Mouse (Mus musculus) mature B cell (primary cell): Measurements from ENCODE around the gene Nrg3.
"Not testable (repeated sequence)": the region's sequence is repeated elsewhere in the genome, so short reads cannot be mapped to it uniquely, and the experiment has no call there.

Experiments
- in situ Hi-C: fragments of 300-500 bp; cut with MboI; formaldehyde crosslinking; loops from 2 replicates; pipeline ENCODE4 v1.14.3; 2019

The Nrg3 gene

DNA sequence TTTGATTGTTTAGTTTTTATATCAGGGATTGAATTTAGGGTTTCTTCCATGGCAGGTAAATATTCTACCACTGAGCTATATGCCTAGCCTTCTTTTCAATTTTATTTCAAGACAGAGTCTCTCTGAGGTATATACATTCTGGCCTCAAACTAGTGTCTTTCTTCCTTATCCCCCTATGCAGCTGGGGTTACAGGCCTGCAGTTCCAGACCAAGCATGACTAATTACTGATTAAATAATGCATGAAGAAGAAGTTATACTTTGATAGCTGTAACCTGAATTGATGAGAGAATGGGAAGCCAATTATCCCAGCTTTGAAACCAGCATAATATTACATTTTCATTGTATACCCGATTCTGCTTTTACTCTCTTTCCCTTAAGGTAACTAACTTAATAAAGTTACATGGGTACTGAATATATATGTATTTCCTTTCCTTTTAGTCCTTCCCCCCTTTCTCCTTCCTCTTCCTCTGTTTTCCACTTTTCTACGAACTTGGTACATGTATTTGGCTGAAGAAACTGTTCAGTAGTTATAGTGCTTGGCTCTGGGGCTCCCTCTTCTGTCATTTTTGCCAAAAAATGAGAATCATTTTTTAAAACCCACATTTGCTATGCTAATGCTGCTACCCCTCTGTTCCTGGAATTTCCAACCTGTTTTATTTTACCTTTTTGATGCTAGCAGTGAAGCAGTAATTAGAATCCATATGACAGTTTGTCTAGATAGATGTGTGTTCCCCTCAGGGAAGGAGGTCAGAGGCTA, 843.8 kb downstream of the Nrg3 start:
- in situ Hi-C loops, result no loop called here

DNA sequence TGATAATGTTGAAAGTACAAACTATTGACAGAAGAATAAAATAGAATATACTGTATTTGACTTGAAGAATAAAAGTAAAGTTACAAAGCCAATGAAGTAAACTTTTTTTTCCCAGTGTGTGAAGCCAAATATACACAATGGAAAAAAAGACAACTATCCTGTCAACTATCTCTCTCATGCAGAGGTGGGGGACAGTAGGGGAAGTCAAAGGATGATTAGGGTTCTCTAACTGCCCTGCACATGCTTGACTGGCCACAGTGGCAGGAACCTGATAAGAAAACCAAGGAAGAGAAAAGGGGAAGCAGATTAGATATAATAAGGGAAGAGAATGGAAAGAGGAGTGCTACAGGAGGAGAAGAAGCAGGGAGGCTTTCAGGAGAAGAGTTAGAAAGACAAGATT, 855.9 kb downstream of the Nrg3 start:
- in situ Hi-C loops, result no loop called here

DNA sequence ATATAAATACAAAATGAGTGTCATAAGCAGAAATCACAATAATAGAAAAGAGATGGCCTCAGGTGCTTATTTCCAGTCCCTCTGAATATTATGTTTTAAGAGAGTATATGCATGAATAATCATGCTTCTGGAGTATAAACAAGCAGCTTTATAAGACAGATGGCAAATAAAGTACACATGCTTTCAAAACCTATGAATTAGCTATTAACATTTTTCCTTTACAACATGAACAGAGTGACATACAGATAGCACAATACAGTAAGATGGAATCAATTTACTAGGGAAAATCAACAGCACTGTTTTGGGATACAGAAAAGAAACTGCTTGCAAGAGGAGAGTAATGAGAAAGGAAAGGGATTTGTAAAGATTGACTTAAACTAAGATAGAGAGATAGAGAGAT, 875.2 kb downstream of the Nrg3 start:
- in situ Hi-C loops, result no loop called here

DNA sequence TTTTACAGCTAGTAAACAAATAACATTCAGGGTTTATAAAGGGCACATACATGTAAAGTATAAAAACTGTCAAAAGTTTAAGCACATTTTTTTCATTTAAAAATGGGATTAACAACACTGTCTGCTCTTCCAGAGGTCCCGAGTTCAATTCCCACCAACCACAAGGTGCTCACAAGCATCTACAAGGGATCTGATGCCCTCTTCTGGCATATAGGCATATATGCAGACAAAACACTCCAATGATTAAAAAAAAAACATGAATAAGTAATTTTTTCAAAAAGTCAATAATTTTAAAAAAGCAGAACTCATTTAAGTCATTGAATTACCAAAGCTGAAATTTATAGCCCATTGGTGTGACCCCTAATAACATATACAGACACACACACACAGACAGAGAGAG, 878.6 kb downstream of the Nrg3 start:
- in situ Hi-C loops, result no loop called here

DNA sequence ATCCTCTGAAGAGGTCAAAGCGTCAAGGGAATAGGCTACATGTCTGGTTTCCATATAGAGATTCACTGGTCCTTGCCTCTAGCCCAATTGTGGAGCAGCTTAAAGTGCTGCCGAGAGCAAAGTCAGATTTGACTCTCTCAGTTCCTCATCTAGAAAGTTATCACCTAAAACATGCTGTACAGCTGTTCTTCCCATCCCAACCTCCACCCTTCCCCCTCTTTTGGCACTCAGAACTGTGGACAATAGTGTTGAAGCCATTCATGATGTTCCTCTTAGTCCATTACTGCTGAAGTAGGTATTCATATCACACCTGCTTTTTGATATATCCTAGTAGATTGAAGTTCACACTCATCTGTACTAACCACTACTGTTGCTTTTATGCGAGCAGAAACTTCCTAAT, 896.1 kb downstream of the Nrg3 start:
- in situ Hi-C loops, result no loop called here

DNA sequence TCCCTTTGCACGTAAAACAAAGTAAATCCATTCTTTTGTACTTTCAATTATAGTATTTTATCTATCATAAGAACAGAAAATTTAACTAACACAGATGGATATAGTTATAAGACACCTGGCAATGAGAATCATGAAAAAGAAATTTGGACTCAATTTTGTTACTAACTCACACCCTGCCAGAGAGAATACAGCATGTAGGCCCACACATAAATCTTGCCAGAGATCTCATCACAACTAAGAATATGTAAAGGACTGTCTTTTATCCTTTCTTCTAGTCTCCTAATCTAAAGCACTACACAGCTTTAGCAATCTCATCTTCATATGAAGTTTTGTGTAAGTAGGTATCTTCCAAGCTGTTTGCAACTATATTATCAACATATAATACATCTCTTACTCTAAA, 904.7 kb downstream of the Nrg3 start:
- in situ Hi-C loops, result no loop called here

DNA sequence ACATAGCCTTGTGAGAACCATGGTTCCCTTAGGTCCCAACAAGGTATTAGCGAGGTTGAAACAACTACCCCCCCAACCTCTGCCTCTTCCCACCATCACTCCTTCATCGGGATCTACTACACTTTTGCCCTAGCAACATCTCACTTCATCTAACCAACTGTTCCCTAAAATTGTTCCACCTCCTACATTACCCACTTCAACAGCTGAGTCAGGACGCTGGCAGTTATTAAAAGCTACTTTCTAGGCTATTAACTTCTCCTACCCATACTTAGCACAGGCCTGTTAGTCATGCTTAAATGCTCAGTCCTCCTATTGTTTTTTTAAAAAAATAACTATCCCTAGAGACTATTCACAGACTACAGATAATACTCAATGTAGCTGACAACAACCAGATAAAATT, 906.7 kb downstream of the Nrg3 start:
- in situ Hi-C loops, result no loop called here

DNA sequence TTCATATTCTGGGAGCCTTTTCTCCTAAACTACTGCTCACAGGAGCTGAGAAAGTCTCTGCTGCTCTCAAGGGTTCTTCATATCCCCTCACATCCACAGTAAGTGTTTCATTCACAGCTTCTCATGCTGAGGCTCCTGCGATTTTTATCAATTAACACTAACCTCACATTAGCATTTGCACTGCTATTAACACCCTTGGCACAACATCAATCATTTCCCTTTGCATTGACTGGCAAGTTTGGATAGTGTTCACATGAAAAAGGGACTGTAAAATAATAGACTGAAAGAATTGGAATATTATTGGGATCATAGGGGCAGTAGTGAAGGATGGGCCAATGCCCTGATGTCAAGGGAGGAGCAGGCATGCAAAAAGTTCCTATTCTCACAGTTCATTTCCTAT, 918.3 kb downstream of the Nrg3 start:
- in situ Hi-C loops, result no loop called here

DNA sequence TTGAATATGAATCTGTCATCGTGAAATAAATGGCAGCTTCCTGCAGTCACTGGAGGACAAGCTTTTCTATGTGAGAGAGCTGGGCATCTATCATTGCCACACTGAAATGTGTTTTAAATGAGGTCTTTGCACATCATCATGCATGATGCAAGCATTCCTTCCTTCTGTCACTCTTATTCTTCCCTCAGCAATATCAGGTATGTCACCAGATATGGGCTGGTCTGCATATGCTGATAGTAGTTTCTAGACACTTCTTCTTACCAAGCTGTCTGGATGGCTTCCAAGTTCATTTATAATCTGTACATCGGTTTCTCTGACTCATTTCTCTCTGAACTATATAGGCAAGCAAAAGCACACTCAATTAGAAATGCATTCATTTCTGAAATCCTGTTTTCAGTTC, 925.6 kb downstream of the Nrg3 start:
- in situ Hi-C loops, result no loop called here

DNA sequence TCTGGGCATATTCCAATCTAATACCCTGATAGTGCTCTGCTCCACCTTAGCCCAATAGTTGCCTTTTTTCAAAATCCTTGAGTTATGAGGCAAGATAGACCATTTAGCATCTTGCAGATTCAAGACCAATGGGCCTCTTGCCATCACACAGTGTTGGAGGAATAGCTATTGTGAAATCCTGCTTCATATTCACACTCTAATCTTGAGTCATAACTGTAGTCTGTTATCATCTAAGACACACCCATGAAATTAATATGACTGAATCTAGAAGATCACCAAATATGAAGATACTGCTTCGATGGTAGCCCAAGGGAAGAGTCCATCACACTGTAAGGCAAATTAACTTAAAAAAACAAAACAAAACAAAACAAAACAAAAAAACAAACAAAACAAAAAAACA, 937.7 kb downstream of the Nrg3 start:
- in situ Hi-C loops, result no loop called here

DNA sequence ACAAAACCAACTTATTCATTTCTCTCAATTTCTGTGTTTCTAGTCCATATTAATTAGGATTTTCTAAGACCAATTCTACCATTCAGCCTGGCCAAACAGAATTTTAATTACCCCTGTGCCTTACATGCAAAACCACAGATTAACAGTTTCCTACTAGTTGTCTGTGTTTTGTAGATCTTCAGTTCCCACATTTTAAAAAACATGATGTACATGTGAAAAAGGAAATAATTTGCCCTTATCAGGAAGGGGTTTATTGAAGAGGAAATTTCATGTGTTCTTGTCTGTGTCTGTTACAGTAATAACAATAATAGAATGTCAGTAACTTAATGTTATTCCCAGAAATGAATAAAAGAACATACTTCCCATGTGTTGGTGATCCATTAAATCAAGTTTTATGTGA, 939.4 kb downstream of the Nrg3 start:
- in situ Hi-C loops, result no loop called here

DNA sequence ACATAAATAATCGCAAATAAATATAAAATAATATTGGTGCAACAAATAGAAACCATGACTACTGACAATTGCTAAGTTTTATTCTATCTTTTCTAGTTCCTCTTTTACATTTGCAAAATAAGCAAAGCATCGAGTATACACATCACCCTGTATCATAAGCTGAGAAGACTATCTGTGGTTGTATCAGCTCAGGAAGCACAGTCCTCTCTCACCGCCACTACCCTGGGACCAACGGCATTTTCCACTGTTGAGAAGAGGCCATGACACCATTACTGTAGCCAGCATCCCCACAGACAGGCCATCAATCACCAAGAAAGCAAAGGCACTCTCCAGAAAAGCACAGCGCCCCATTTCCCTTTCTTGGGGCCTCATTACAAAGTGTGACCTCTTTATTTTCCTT, 956.7 kb downstream of the Nrg3 start:
- in situ Hi-C loops, result no loop called here

DNA sequence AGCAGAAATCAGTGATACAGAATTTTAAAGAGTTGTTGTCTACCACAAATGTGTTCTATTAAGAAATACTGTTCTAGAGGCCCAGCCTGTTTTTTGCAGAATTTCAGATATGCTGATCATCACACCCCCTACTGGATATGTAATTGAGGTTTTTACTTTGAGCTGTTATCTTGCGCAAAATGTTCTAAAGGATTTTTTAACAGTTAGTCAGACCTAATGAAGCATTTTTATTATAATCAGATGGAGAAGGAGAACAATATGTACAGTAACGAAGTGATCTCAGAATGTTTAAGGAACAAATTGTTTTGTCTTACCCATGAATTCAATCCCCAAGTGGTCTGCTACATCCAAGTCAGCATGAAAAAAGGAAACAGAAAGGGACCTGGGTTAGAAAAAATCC, 963.9 kb downstream of the Nrg3 start:
- in situ Hi-C loops, result no loop called here

DNA sequence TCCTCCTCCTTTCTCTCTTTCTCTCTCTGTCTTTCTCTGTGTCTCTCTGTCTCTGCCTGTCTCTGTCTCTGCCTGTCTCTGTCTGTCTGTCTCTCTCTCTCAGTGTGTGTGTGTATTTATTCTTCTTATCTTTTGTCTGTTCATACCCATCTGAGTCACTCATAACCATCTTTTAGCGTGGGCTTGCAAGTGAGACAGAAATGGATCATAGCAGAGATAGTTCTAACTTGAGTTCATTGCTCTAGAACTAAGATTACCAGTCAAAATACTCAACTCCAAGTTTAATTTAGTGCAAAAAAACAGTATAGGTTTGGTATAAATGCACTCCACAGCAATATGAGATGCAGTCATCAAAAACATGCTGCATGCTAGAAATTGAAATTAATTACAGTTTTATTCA, 977.9 kb downstream of the Nrg3 start:
- in situ Hi-C loops, result no loop called here

DNA sequence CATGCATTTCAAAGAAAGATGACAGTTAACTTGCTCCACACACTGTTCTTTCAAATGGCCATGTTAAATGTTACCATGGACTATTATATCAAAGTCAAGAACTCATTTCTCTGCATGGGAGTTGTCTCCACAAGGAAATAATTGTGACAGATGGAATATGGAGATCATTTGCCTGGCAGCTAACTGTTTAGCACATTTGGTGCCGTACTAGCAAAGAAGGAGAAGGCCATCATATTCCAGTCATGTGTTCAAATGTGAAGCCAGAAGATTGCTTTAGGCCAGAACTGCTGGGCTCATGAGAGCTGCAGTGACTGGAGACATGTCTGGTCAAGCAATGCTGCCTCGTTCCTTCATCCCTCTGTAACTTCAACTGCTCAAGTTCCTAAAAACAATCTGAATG, 1025.8 kb downstream of the Nrg3 start:
- in situ Hi-C loops, result no loop called here

DNA sequence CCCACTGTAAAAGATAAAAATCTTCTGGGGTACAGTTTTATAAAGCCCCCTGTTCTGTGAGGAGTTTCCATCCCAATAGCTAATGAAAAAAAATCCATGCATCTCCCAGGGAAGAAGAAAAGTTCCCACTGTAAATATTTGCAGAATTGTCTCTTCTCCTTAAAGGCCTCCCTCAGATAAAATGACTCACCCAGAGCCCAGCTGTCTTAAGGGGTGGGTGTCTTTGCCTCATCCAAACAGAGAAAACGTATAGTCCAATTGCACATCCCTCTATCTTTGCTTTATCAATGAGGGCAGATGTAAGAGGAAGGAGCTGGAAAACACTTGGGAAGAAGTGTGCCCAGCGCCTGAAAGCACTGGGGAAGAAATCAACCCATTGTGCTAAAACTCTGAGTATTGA, 1028.1 kb downstream of the Nrg3 start:
- in situ Hi-C loops, result no loop called here

DNA sequence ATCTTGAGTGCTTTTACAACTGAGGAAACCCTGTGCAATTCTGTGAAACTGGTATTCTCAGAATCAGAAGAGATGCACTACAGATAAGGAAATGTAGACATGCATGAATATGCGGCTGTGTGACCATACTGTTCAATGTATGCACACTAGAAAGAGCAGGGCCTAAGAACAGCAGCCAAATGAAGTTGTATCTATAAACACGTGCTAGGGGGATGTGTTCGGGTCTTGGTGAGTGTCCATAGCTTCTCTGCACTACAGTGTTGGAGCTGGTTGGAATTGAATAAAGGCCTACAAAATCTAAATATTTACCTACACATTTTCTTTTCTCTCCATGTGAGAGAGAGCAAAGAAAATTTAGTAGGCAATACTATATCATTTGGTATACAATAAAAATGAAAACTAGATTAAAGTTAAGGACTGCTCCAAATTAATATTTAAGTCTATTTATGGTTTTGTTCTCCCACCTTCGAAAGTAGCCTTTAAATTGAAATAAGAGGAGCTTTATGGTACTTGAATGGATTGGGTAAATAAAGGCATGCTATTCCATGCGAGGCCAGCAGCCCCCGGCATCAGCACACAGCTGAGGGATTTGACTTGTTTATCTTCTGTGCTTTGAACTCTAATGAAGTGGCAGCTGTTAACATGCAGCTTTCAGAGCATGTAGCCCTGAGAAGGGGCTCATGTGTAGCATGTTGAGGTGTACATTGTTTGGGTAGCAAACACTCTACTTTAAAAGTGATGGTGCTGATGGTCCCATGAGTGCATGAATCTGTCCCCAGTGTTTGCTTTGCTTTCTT, 1038.9 kb downstream of the Nrg3 start:
- in situ Hi-C loops, result no loop called here

DNA sequence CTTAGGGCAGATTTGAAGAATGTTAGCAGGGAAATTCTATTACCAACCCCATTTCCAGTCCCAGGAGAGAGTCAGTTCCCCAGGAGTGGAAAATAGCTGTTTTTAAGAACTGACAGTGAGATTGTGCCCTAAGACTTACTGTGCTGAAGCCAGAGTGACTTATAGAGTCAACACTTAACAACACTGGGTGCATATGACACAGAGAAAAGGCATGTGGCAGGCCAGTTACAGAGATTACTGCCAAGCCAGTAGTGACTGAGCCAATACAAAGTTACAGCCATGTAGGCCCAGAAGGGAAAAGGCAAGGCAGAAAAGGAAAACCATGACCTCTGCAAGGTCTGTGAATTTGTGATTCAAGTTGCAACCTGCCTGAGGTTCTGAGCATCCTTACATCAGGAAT, 1098.2 kb downstream of the Nrg3 start:
- in situ Hi-C loops, result no loop called here

DNA sequence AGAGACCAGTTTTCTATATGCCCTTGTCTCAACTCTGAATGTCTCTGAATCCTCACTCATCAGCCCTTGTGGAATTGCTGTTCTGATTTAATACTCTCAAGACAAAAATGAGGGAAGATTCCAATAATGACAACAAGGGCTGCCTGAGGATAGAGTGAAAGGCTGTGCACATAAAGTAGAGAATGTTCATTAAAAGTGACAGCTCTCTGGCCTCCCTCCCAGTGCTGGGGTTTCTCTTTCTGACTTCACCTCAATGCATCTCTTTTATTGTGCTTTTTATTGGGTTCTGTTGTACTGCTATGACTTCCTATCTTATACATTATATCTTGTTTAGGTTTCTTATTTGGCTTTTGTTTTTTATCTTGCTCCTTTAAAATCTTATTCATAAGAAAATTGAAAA, 1131.9 kb downstream of the Nrg3 start:
- in situ Hi-C loops, result no loop called here

DNA sequence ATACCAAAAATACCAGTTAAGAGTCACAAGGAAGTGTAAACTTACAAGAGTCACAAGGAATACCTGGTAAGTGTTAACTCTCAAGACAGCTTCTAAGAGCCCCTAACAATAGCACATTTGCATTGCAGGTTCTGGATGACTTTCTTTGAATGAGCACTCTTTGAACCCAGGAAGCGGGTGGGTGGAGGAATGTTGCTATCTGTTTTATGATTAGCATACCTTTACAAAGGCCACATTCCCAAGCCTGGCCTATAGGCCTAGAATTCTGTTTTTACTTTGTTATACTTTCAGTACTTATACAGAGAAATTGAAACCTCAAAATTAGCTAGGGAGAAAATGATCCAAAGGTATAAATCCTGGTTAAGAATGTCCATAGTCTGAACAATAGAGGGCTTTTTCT, 1150.0 kb downstream of the Nrg3 start:
- in situ Hi-C loops, result not testable (repeated sequence)

DNA sequence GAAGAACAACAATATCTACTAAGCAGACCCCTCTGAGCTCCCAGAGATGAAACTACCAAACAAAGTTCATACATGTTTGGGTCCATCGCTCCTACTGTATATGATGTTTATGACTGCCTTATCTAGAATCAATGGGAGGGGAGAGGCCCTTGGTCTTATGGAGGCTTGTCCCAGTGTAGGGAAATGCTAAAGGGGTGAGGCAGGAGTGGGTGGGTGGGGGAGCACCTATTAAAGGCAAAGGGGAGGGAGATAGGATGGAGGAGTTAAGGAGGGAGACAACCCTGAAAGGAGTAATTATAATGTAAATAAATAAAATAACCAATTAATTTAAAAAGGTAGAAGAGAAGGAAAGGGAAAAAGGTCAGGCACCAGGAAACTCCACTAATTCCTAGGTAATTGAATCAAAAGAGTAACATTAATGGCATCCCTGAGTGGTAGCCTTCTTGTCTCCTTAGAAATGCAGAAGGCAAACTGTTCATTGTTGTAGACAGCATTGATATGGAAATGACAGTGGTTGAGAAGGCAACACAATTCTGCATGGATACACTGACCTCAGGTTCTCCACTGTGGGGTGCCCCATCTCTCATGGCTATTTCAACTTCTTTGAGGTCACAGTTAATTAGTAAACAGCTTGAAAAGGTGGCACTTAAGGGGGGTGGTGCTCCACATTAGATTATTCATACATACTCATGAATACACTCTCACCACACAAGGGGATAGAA, 1152.1 kb downstream of the Nrg3 start:
- in situ Hi-C loops, result no loop called here
